30 mouse cellular contexts compared by ENCODE assay signal in genomic region chr12:31282241-31282640, GRCm38 (mm10). TPM values are rescaled to one million over a fixed set of nuclear protein-coding genes. Genes with fewer than 3 reads are reported as not detected.
DNase-seq lines count a peak whose midpoint lies in the region; ATAC-seq and TF ChIP-seq lines count a peak whose summit lies in the region.
"Had no signal": no experiment of that assay in that cellular context is flagged by ENCODE, and none has a peak within 500 bp of the region (broad histone marks: within the 10 kb centered on the region; RNA-seq: fewer than 3 reads in every experiment).

No protein-coding gene starts in this region.

- ATAC-seq in heart, postnatal 0 days (ENCODE audit: insufficient read depth, low read depth) = no peak
- no peak for ATAC-seq in kidney, embryonic 15.5 days (replicated peaks; ENCODE audit: low FRiP score)
- ATAC-seq: CD4-positive, CD25-positive, alpha-beta regulatory T cell, adult 4 months; forebrain, embryonic 14.5 days; hindbrain, postnatal 0 days had no signal

- 39% methylated on average over 5 of the region's 5 CpGs for WGBS in heart, postnatal 0 days
- WGBS in kidney, embryonic 15.5 days = 84% methylated on average over 5 of the region's 5 CpGs

- H3K9ac ChIP-seq in heart, postnatal 0 days (replicated peaks; ENCODE audit: low read depth, low read length) = no peak overlapping the region
- H3K9ac ChIP-seq in kidney, embryonic 15.5 days = no peak overlapping the region
- H3K9ac ChIP-seq: embryonic facial prominence, embryonic 15.5 days; heart, embryonic 13.5 days; hindbrain, embryonic 13.5 days had no signal

- H3K27me3 ChIP-seq in heart, postnatal 0 days (ENCODE audit: control insufficient read depth, insufficient read depth, low read length) = no peaks in the 10 kb centered on the region
- H3K27me3 ChIP-seq in kidney, embryonic 15.5 days = no peaks in the 10 kb centered on the region
- H3K27me3 ChIP-seq: embryonic facial prominence, embryonic 15.5 days; heart, embryonic 13.5 days; hindbrain, embryonic 13.5 days had no signal

- DNase-seq in adrenal gland, adult (ENCODE audit: inconsistent age in 2 of 2, low spot score in 1 of 2) = peak; percentile 52 to 81
- DNase-seq in adrenal gland, adult 8-10 months = no peak
- DNase-seq in heart, postnatal 0 days (ENCODE audit: low spot score) = no peak
- no peak for DNase-seq in heart, adult 9 months (ENCODE audit: low spot score in 2 of 2)
- peak; percentile 75 for DNase-seq in kidney, adult 9 months
- DNase-seq: B cell, adult 2 months; cerebellum, adult 11 months; cerebellum, adult 8-10 months; cerebellum, postnatal 14 days; embryo, embryonic 11 days; gastrocnemius, adult 2 months; gastrocnemius, postnatal 25 days; heart, postnatal 10 days; heart, postnatal 4 days had no signal

- H3K4me3 ChIP-seq in heart, postnatal 0 days (ENCODE audit: low read depth, low read length) = no peak overlapping the region
- no peak overlapping the region for H3K4me3 ChIP-seq in kidney, embryonic 15.5 days (replicated peaks)
- H3K4me3 ChIP-seq in brown adipose tissue, adult 24 weeks (ENCODE audit: insufficient read depth, low read depth, low read length) = no peak overlapping the region
- H3K4me3 ChIP-seq: embryonic facial prominence, embryonic 15.5 days; erythroblast, embryonic 14.5 days; forebrain, embryonic 10.5 days; gastrocnemius, adult 2 months; heart, embryonic 13.5 days; hindbrain, embryonic 13.5 days had no signal

- H3K4me1 ChIP-seq in heart, postnatal 0 days (ENCODE audit: control insufficient read depth, insufficient read depth) = peaks cover 33% of the 10 kb centered on the region
- peaks cover 13% of the 10 kb centered on the region for H3K4me1 ChIP-seq in kidney, embryonic 15.5 days
- H3K4me1 ChIP-seq in brown adipose tissue, adult 24 weeks (ENCODE audit: control insufficient read depth, insufficient read depth, insufficient read length, low read length) = peaks cover 3% of the 10 kb centered on the region; the same call in 1 of the 2 replicates
- H3K4me1 ChIP-seq: embryonic facial prominence, embryonic 15.5 days; hindbrain, embryonic 13.5 days had no signal

- 0 out of 2 replicates have a peak overlapping the region, but pooled peaks have one; percentile 10 for H3K27ac ChIP-seq in heart, postnatal 0 days (ENCODE audit: low read depth)
- no peak overlapping the region for H3K27ac ChIP-seq in kidney, embryonic 15.5 days
- H3K27ac ChIP-seq in brown adipose tissue, adult 24 weeks (replicated peaks; ENCODE audit: low read depth, low read length) = peak overlapping the region; percentile 58; the same call in 1 of the 2 replicates
- H3K27ac ChIP-seq: embryonic facial prominence, embryonic 15.5 days; forebrain, embryonic 10.5 days; gastrocnemius, adult 2 months; heart, embryonic 13.5 days; hindbrain, embryonic 13.5 days; hindbrain, postnatal 0 days had no signal

- peaks cover 96% of the 10 kb centered on the region for H3K36me3 ChIP-seq in heart, postnatal 0 days (replicated peaks; ENCODE audit: control insufficient read depth, insufficient read depth, low read length)
- H3K36me3 ChIP-seq in kidney, embryonic 15.5 days = peaks cover 96% of the 10 kb centered on the region
- H3K36me3 ChIP-seq: G1E; hindbrain, embryonic 13.5 days had no signal

- TF ChIP-seq EP300 in heart, postnatal 0 days (IDR thresholded peaks at IDR 0.05; ENCODE audit: low read depth) = no peak

- no peak for TF ChIP-seq CTCF in heart, postnatal 0 days (IDR thresholded peaks at IDR 0.05; ENCODE audit: low read depth)

- no peak overlapping the region for H3K4me2 ChIP-seq in heart, postnatal 0 days (ENCODE audit: low read depth, low read length)
- H3K4me2 ChIP-seq in kidney, embryonic 15.5 days = no peak overlapping the region
- H3K4me2 ChIP-seq: embryonic facial prominence, embryonic 15.5 days; heart, embryonic 13.5 days; hindbrain, embryonic 13.5 days had no signal

- no peaks in the 10 kb centered on the region for H3K9me3 ChIP-seq in heart, postnatal 0 days (replicated peaks; ENCODE audit: control insufficient read depth, low read length)
- H3K9me3 ChIP-seq in kidney, embryonic 15.5 days (replicated peaks) = no peaks in the 10 kb centered on the region
- H3K9me3 ChIP-seq: embryonic facial prominence, embryonic 15.5 days; forebrain, embryonic 10.5 days; G1E; heart, embryonic 13.5 days; hindbrain, embryonic 13.5 days had no signal

RNA-seq across cellular contexts. Expression of gene Lamb1, which starts 17.2 kb away (rescaled TPM):
- total RNA-seq in adrenal gland, adult 8-10 months (2022) = 100 to 1,000 TPM; 109 to 247 (median 188) TPM
- total RNA-seq in heart, postnatal 0 days (2014; rRNA removed; ENCODE audit: low replicate concordance) = 189 TPM in 2 replicates
- 53.2 and 60.8 TPM in 2 replicates for polyA plus RNA-seq in heart, postnatal 0 days (2015; fragmentation: Nextera tagmentation; extraction: Ambion mirVana)
- 134 and 144 TPM in 2 replicates for polyA plus RNA-seq in kidney, embryonic 15.5 days (2015; fragmentation: Nextera tagmentation; extraction: Ambion mirVana)
- polyA plus RNA-seq in brown adipose tissue, adult 24 weeks (2012; ENCODE audit: insufficient read depth, insufficient read length, missing spikeins) = 28.5 and 41.1 TPM in 2 replicates
- total RNA-seq: granulocyte monocyte progenitor cell, adult 5-6 weeks had no signal
- polyA plus RNA-seq: CD4-positive, CD25-positive, alpha-beta regulatory T cell, adult 4 months; G1E had no signal

RNA-seq across cellular contexts. Expression of gene Gm6993, which starts 41.7 kb away (rescaled TPM):
- total RNA-seq in adrenal gland, adult 8-10 months (2022) = not detected
- total RNA-seq in heart, postnatal 0 days (2014; rRNA removed; ENCODE audit: low replicate concordance) = not detected in 2 replicates
- polyA plus RNA-seq in heart, postnatal 0 days (2015; fragmentation: Nextera tagmentation; extraction: Ambion mirVana) = not detected in 2 replicates
- polyA plus RNA-seq in kidney, embryonic 15.5 days (2015; fragmentation: Nextera tagmentation; extraction: Ambion mirVana) = not detected in 2 replicates
- polyA plus RNA-seq in brown adipose tissue, adult 24 weeks (2012; ENCODE audit: insufficient read depth, insufficient read length, missing spikeins) = not detected in 2 replicates
- total RNA-seq: common myeloid progenitor, adult 5-6 weeks; G1E; gastrocnemius, adult 2 months; gastrocnemius, postnatal 25 days; granulocyte monocyte progenitor cell, adult 5-6 weeks; heart, adult 8-10 months; heart, postnatal 10 days; heart, postnatal 4 days; hindbrain, postnatal 0 days had no signal
- polyA plus RNA-seq: CD4-positive, CD25-positive, alpha-beta regulatory T cell, adult 4 months; embryonic facial prominence, embryonic 11.5 days; embryonic facial prominence, embryonic 15.5 days; erythroblast, embryonic 14.5 days; forebrain, embryonic 10.5 days; forebrain, embryonic 14.5 days; G1E; heart, embryonic 13.5 days; hindbrain, embryonic 13.5 days; hindbrain, postnatal 0 days; intestine, embryonic 14.5 days had no signal

Comparison
In these comparisons a context has a peak if more than half of its experiments do, and no peak if none do; other contexts are left out.
1. DNase-seq: peak in adrenal gland, adult (2 of 2) and kidney, adult 9 months (single experiment); none in adrenal gland, adult 8-10 months (single experiment), heart, postnatal 0 days (single experiment) and heart, adult 9 months (0 of 2).